Mouse (Mus musculus) embryonic facial prominence, embryonic 11.5 days (tissue): ENCODE measurements around the gene Ugt1a10. TPM values are rescaled to one million over a fixed set of nuclear protein-coding genes. Genes with fewer than 3 reads are reported as not detected.

ENCODE experiments used
- ATAC-seq: fragments of 200-750 bp; cut with Nextera tagmentation; replicated peaks from 2 replicates; pipeline ENCODE4 v1.8.0; 2017; ENCODE audit warnings: low read depth; ENCODE audit not compliant: insufficient number of reproducible peaks, low FRiP score, low TSS enrichment
- DNase-seq: peaks from one replicate; pipeline ENCODE4 v3.0.0-alpha.2; 2015; ENCODE audit warnings: low spot score
- H3K27ac ChIP-seq: fragments of 300-500 bp; sonication (generic); replicated peaks from 2 replicates; pipeline ENCODE4 v1.5.1; 2014; ENCODE audit warnings: mild to moderate bottlenecking, low read depth, low read length, control low read depth
- H3K27me3 ChIP-seq: fragments of 300-500 bp; sonication (generic); 2 replicates; pipeline ENCODE4 v1.6.1; 2014; ENCODE audit warnings: mild to moderate bottlenecking, low read length, moderate library complexity, mixed read lengths; ENCODE audit not compliant: control insufficient read depth, insufficient read depth
- H3K36me3 ChIP-seq: fragments of 300-500 bp; sonication (generic); replicated peaks from 2 replicates; pipeline ENCODE4 v1.6.1; 2014; ENCODE audit warnings: low read depth, mild to moderate bottlenecking, low read length, moderate library complexity, mixed read lengths; ENCODE audit not compliant: control insufficient read depth, insufficient read depth
- H3K4me1 ChIP-seq: fragments of 300-500 bp; sonication (generic); 2 replicates; pipeline ENCODE4 v1.6.1; 2014; ENCODE audit warnings: low read length, mixed read lengths; ENCODE audit not compliant: control insufficient read depth, insufficient read depth
- H3K4me2 ChIP-seq: fragments of 300-500 bp; sonication (generic); 2 replicates; pipeline ENCODE4 v1.6.1; 2014; ENCODE audit warnings: low read depth, mild to moderate bottlenecking, control low read depth, low read length, moderate library complexity
- H3K4me3 ChIP-seq: fragments of 300-500 bp; sonication (generic); 2 replicates; pipeline ENCODE4 v1.5.1; 2014; ENCODE audit warnings: low read depth, low read length, control low read depth
- H3K9ac ChIP-seq: fragments of 300-500 bp; sonication (generic); replicated peaks from 2 replicates; pipeline ENCODE4 v1.6.1; 2014; ENCODE audit warnings: mild to moderate bottlenecking, control low read depth, low read length
- H3K9me3 ChIP-seq: fragments of 300-500 bp; sonication (generic); replicated peaks from 2 replicates; pipeline ENCODE4 v1.6.1; 2016; ENCODE audit warnings: mild to moderate bottlenecking, low read length, inconsistent platforms, mixed read lengths; ENCODE audit not compliant: control insufficient read depth
- WGBS: fragments of 180-500 bp; shearing (Covaris S2); extraction: QIAGEN DNeasy Blood & Tissue Kit; methylation state at CpG from one replicate; pipeline ENCODE4 v1.1.7; 2014; 5-methylcytosine and 5-hydroxymethylcytosine counted together
- polyA plus RNA-seq: library from polyadenylated mRNA; unstranded; fragments of >200 nt; fragmentation: Nextera tagmentation; extraction: Ambion mirVana; gene quantifications from 2 replicates; pipeline ENCODE4 v1.2.1, GENCODE M21; 2014

Ugt1a10 gene
- polyA plus RNA-seq, 1 experiment from 2014 or later = not detected

DNA sequence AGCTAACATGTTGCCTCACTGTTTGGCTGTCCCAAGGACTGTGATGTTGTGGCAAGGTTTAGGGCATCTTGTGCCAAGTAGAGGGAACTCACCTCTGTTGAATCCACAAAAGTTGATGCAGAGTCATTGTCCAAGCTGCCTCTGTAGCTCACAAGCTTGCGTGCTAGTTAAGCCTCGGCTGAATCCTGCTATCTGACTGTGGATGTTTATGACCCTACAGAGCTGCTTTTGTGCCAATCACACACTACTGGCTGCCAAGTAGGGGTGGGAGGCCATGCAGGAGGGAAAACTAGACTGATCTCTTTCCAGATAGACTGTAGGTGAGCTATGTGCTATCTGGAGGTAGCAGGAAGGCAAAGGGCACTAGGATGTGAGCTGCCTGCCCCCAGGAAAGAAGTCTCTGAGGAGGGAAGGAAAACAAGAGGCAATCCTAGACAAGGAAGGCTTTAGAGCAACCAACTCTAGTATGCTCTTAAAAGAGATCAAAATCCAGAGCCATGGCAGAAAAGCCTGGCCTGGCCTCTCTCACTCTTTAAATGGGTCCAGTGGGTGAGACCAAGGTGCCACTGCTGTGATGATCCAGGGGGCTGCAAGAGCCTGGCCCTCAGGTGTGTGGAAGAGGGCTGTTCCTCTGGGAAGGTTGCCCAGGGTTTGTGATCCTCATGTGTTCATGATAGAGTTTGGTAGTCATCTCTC lies 158.7 kb downstream of the Ugt1a10 start:
- Histone ChIP-seq H3K9me3 (peaks cover 52% of the 10 kb centered on the region), H3K4me3 (no peak overlapping the region), H3K4me1 (no peaks in the 10 kb centered on the region), H3K27me3 (no peaks in the 10 kb centered on the region), H3K9ac (no peak overlapping the region), H3K27ac (no peak overlapping the region), H3K36me3 (no peaks in the 10 kb centered on the region), H3K4me2 (no peak overlapping the region)
- peak; percentile 16 for ATAC-seq
- DNase-seq = peak; percentile 11
- 79% methylated on average over 2 of the region's 2 CpGs for WGBS

DNA sequence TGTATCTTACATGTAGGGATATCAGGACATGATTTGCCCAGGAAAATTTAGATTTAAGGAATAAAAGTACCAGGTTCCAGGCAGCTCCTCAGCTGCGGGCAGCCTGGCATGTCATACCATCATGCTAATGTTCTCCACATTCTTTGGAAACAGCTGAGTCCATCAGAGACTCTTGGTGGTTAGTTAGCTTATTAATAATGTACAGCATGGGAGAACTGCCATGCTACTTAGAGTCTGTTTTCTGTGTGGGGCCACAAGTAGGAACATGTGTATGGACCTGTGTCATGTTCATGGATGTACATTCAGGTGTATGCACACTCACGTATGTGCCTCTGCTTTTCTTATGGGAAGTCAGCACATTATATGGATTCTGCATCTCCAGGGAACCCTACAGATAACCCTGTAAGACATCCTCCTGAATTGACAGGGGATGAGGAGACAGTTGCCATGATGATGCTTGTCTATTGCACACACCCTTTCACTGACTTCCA lies 159.3 kb downstream of the Ugt1a10 start:
- H3K4me3 ChIP-seq = no peak overlapping the region
- WGBS = 76% methylated on average over 2 of the region's 2 CpGs
- no peak overlapping the region for H3K27ac ChIP-seq
- no peak overlapping the region for H3K4me2 ChIP-seq
- no peaks in the 10 kb centered on the region for H3K27me3 ChIP-seq
- no peaks in the 10 kb centered on the region for H3K36me3 ChIP-seq
- no peak for ATAC-seq
- H3K9ac ChIP-seq = no peak overlapping the region
- H3K4me1 ChIP-seq = no peaks in the 10 kb centered on the region
- no peak for DNase-seq
- H3K9me3 ChIP-seq = peaks cover 52% of the 10 kb centered on the region

DNA sequence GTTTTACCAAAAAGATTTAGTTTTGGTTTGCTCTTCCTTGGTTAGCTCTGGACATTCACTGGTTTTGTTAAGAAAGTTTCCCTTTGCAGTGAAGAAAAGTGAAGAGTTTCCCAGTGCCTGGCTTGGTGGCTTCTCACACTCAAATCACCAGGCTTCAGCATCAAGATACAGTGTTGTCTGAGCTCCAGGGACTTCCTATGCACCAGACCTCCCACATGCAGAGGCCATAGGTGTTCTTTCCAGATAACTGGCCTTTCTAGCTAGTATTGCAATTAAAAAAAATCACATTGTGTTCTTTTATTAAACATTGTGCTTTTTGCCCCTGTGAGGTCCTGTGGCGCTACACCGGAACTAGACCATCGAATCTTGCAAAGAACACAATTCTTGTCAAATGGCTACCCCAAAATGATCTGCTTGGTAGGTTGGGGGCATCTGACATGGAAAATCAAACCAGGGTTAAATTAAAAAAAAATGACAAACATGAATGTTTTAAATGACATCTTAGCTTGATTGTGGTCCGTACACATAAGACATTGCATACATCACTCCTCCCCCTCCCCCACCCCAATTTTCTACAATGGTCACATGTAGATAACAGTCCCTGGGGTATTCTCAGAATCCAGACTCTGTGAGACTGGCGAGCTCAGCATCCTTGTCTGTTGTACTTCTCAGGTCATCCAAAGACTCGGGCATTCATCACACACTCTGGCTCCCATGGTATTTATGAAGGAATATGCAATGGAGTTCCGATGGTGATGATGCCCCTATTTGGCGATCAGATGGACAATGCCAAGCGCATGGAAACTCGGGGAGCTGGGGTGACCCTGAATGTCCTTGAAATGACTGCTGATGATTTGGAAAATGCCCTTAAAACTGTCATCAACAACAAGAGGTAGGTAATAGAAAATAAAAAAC lies 160.5 kb downstream of the Ugt1a10 start:
- ATAC-seq (0 out of 2 replicates have a peak, but pooled peaks have one; percentile 5), DNase-seq (peak; percentile 6)
- Histone ChIP-seq H3K4me2 (no peak overlapping the region), H3K4me3 (no peak overlapping the region), H3K4me1 (no peaks in the 10 kb centered on the region), H3K9ac (no peak overlapping the region), H3K9me3 (peaks cover 52% of the 10 kb centered on the region), H3K27ac (no peak overlapping the region), H3K36me3 (no peaks in the 10 kb centered on the region), H3K27me3 (no peaks in the 10 kb centered on the region)
- 73% methylated on average over 10 of the region's 10 CpGs for WGBS

DNA sequence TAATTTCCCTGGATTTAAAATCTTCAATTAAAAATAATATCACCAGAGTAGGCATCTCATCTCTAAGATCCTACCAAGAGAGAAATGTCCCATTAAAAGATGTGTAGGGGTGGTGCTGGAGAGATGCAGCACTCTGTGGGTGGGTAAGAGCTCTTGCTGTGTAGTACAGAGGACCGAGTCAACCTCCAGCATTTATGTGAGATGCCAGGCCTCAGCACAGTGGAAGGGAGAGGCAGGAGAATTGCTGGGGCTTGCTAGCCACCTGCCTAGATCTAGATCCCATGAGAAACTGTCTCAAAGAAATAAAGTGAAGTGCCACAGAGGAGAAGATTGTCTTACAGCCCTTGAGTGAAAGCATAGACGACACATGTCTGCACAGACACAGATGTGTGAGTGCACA lies 161.4 kb downstream of the Ugt1a10 start:
- Histone ChIP-seq H3K27me3 (no peaks in the 10 kb centered on the region), H3K9ac (no peak overlapping the region), H3K36me3 (no peaks in the 10 kb centered on the region), H3K4me3 (no peak overlapping the region), H3K4me1 (no peaks in the 10 kb centered on the region), H3K4me2 (no peak overlapping the region), H3K9me3 (peaks cover 49% of the 10 kb centered on the region), H3K27ac (no peak overlapping the region)
- DNase-seq = peak; percentile 0
- no peak for ATAC-seq
- 55% methylated on average over 2 of the region's 2 CpGs for WGBS

DNA sequence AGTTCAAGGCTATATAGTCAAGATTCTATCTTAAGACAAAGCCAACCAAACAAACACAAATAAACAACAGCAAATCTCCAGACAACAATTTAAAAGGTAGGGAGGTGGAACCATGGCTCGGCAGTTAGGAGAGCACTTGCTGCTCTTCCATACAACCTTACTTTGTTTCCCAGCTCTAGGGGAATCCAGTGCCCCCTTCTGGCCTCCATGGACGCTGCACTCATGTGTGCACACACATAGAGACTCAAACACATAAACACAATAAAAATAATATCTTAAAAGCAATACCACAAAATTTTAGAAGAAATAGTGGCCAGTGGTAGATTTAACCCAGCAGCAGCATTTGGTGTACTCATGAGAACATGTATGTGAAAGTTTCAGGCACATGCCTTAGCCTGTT lies 162.0 kb downstream of the Ugt1a10 start:
- DNase-seq = peak; percentile 0
- no peaks in the 10 kb centered on the region for H3K27me3 ChIP-seq
- H3K27ac ChIP-seq = no peak overlapping the region
- WGBS = 62% methylated on average over 2 of the region's 2 CpGs
- H3K36me3 ChIP-seq = no peaks in the 10 kb centered on the region
- no peaks in the 10 kb centered on the region for H3K4me1 ChIP-seq
- H3K4me3 ChIP-seq = no peak overlapping the region
- H3K4me2 ChIP-seq = no peak overlapping the region
- ATAC-seq = no peak
- peaks cover 43% of the 10 kb centered on the region for H3K9me3 ChIP-seq
- H3K9ac ChIP-seq = no peak overlapping the region

DNA sequence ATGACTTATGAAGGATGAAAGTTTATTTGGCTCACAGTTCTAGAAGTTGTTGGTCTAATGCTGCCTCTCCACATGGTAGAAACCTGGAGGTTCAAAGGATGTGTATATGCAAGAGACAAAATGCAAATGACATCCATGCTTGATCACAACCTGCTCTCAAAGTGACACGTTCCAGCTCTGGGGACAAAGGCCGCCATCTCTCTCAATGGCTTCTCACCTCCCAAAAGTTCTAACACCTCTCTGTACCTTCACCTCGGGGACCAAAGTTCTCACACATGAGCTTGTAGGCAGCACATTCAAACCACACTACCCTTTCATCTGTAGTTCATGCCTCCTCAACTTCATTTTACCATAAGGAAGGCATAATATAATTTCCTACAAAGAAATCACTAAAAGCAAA lies 162.4 kb downstream of the Ugt1a10 start:
- Histone ChIP-seq H3K27me3 (no peaks in the 10 kb centered on the region), H3K9me3 (peaks cover 39% of the 10 kb centered on the region), H3K27ac (no peak overlapping the region), H3K36me3 (no peaks in the 10 kb centered on the region), H3K4me3 (no peak overlapping the region), H3K4me2 (no peak overlapping the region), H3K4me1 (no peaks in the 10 kb centered on the region), H3K9ac (no peak overlapping the region)
- WGBS = 41% methylated on average over 3 of the region's 3 CpGs
- peak; percentile 2 for DNase-seq
- ATAC-seq = no peak

DNA sequence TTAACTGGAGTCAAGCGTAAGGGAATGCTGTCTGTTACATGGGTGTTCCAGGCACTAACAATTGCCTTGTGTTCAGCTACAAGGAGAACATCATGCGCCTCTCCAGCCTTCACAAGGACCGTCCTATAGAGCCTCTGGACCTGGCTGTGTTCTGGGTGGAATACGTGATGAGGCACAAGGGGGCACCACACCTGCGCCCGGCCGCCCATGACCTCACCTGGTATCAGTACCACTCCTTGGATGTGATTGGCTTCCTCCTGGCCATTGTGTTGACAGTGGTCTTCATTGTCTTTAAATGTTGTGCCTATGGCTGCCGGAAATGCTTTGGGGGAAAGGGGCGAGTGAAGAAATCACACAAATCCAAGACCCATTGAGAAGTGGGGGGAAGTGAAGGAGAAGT lies 162.9 kb downstream of the Ugt1a10 start:
- Histone ChIP-seq H3K9me3 (peaks cover 37% of the 10 kb centered on the region), H3K27me3 (no peaks in the 10 kb centered on the region), H3K36me3 (no peaks in the 10 kb centered on the region), H3K4me2 (no peak overlapping the region), H3K4me3 (no peak overlapping the region), H3K9ac (no peak overlapping the region), H3K27ac (no peak overlapping the region), H3K4me1 (no peaks in the 10 kb centered on the region)
- DNase-seq (peak; percentile 2), ATAC-seq (no peak)
- 74% methylated on average over 9 of the region's 9 CpGs for WGBS

DNA sequence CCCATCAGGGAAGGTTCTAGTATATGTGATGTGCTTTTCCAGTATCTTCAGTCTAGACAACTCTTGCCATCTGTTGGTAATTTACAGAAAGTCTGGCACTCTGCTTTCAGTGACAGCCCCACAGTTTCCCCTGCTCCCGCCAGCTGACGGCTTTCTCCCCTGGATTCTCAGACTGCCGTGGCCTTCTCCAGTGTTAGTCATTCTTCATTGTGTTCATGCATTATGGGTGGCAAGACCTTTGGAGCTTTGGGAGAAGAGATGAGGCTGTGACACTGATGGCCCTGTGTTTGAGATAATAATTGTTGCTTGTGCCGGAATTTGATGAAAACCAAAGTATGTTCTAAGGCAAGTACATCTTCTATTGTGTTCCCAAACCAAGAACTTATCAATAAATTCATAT lies 163.4 kb downstream of the Ugt1a10 start:
- WGBS = 49% methylated on average over 4 of the region's 4 CpGs
- H3K9ac ChIP-seq = no peak overlapping the region
- ATAC-seq = no peak
- H3K36me3 ChIP-seq = no peaks in the 10 kb centered on the region
- peak; percentile 17 for DNase-seq
- H3K4me1 ChIP-seq = no peaks in the 10 kb centered on the region
- H3K4me2 ChIP-seq = no peak overlapping the region
- H3K27ac ChIP-seq = no peak overlapping the region
- H3K4me3 ChIP-seq = no peak overlapping the region
- peaks cover 36% of the 10 kb centered on the region for H3K9me3 ChIP-seq
- H3K27me3 ChIP-seq = no peaks in the 10 kb centered on the region
